Mouse (Mus musculus) lung, postnatal 0 days (tissue): ENCODE measurements around the gene Apba1.

Experiments used
- CTCF ChIP-seq: IDR thresholded peaks from 2 replicates; pipeline ENCODE4 v1.5.1; 2016; ENCODE audit warnings: antibody characterized with exemption, mild to moderate bottlenecking
- EP300 ChIP-seq: IDR thresholded peaks from 2 replicates; pipeline ENCODE4 v1.6.1; 2016; ENCODE audit warnings: antibody characterized with exemption, mild to moderate bottlenecking, control low read depth

DNA sequence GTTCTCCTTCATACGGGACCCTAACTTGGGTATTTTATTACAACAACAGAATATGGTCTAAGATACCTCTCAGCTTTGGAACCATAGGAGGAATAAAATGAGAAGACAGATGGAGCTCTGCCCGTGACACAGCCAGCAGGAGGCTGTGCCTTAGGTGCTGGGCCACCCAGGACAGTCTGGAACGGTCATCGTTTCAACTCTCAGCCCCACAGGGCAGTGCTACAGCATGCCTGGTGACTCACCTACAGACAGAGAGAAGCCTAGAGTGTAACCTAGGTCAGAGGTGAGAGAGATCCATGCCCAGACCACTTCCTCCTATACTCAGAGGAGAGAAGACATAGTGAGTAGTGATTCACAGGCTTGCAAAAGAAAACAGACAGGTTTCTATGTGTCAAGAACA, 21.4 kb downstream of the Apba1 start:
- no peak for TF ChIP-seq CTCF
- TF ChIP-seq EP300 = no peak
